Mouse (Mus musculus): ENCODE measurements around the gene Tspan2. TPM values are rescaled to one million over a fixed set of nuclear protein-coding genes. Genes with fewer than 3 reads are reported as not detected.

Gene Tspan2
- polyA plus RNA-seq, 2 experiments from 2014 or later: 0.70 to 1.3 TPM

DNA sequence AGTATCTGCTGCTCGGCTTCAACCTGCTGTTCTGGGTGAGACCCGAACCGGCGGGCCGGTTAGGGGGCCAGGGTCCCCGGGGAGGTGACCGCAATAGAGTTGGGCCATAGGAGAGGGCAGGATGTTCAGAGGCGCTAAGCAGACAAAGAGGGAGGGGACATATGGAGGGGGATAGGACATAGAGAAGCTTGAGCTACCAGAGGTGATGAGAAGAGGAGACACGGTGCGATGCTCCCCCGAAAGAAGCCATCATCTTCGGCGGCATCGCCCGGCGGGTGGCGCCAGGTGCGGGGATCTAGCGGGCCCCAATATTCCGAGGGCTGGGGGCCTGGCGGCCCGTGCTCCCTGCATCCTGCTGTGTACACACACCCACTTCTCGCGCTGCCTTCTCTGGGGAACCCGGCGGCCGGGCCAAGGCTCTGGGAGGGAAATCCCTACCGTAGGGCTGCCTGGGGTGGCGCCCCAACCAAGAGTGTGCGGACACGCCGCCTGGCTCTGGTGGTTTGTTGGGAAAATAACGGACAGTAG is 766 bp downstream of the Tspan2 start:
- peak; percentile 62 for ATAC-seq

DNA sequence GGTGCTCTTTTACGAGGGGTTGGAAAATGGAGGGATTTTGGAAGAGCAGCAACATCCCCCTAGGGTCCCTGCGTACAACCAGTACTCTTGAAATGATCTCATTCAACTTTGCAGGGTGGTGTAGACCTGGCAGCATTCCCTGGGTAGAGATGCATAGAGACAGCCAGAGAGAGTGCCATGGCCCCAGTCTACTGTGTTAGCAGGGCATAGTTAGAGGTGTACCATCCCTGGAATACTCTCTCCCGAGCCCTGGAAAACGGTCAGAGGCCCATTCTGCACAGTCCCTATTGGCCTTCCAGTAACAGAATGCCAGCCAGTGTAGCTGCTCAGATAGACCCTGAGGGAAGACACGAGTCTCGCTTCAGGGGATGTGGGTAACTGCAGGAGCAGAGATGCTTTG is 1.3 kb downstream of the Tspan2 start:
- ATAC-seq: no peak

DNA sequence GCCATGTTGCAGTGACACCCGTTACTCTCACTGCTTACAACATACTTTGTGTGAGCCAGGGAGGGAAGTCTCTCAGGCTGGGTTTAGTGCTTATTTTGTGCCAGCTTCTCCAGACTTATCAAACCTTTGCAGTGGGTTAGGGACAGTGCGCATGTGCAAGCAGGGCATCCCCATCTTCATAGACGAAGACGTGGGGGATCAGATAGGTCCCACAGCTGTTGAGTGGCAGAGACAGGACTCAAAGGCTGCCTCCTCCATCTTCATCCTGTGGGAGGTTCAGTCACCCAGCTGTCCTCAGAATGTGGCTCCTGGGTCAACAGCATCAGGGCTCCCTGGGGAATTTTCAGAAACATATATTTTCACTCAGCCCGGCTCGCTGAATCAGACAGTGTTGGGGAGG is 2.1 kb downstream of the Tspan2 start:
- ATAC-seq: no peak

GRCm38 (mm10) chr3:102737106-102737505 is 2.8 kb downstream of the Tspan2 start:
- ATAC-seq: no peak

DNA sequence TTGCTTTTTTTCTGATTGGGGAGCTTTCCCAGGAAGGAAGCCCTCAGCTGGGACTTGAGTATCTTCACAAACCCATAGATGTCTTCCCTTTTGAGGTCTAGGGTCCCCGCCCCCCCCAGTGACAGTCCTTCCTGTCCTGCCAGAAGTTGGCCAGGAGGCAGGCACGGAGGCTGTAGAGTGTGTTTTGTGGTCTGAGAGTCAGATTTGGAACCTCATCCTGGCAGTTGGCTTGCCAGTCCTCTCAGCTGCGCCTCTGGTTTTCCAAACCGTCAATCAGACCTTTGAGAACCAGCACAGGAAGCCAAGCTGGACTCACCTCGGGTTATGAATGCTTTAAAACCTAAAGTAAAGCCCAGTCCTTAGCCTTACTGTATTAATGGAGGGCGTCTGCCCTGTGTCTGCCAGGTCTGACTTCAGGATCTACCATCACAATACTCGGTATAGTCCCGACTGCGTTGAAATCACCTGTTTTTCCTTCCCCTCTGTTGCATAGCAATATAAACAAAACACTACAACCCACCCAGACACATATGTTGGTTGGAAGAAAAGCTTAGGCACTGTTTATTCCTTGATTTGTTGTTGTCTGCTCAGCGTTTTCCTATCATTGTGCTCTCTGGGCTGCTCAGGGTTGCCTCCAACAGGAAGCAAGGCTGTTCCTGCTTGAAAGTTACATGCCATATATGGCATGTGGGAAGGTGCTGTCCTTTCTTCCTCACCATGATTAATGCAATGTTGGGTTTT is 4.0 kb downstream of the Tspan2 start:
- ATAC-seq: peak; percentile 35

- ATAC-seq: no peak
Measured at GRCm38 (mm10) chr3:102738926-102739325, 4.6 kb downstream of the Tspan2 start.

GRCm38 (mm10) chr3:102742725-102743124 is 8.4 kb downstream of the Tspan2 start:
- no peak for ATAC-seq

- no peak for ATAC-seq
Measured at GRCm38 (mm10) chr3:102743202-102743601, 8.9 kb downstream of the Tspan2 start.

GRCm38 (mm10) chr3:102743781-102744471 is 9.6 kb downstream of the Tspan2 start:
- no peak for ATAC-seq

DNA sequence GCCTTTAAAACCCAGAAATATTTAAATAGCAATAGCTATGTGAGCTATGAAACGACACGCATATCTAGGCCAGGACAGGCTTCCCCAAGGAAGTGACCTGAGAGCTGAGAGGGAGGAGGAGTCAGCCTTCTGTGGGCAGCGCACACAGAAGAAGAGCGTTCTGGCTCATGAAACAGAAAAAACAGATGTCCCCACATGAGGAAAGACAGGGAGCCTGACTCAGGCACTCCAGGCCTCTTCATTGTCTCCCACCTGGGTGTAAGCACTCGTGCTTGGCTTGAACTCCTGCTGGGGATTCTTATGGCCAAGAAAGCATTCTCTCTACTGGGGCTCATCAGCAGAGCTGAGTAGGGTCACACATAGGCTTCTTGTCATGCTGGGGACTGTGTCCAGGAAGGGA is 10.3 kb downstream of the Tspan2 start:
- no peak for ATAC-seq

DNA sequence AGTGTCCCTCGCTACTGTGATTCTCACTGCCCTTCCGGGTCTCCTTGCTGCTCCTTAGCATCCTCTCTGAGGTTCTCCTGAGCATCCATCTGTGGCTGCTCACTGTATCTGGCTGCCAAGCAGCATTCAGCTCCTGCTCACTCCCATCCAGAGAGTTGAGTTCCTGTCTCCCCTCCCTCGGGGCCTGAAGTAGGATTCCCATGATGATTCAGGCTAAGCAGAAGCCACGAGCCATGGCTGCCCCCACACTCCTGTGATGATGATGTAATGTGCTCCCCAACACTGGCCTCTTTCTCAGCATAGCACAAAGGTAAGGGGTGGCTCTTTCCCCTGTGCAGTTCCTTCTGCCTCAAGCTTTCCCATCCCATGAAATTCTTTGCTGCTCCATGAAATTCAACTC is 11.8 kb downstream of the Tspan2 start:
- ATAC-seq: no peak

DNA sequence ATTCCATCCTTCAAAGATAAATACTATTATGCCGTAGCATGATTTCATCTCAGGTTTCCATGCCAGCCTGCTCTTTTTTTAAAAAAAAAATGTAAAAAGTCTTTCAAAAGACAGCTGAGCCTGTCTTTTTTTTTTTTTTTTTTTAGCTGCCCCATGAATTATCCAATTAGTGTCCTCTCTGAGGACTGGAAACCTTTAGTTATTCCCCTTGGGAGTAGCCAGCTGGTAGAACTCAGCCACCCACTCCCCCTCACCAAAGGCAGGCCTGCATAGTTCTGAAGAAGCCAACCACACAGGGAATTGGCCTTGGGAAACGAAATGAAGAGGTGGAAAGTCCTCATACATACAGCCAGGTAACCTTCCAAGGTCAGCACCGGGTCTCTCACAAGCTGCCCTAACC is 13.7 kb downstream of the Tspan2 start:
- ATAC-seq: no peak

- ATAC-seq: no peak
Measured at GRCm38 (mm10) chr3:102748686-102749085, 14.4 kb downstream of the Tspan2 start.

- ATAC-seq: no peak
Measured at GRCm38 (mm10) chr3:102751136-102751535, 16.8 kb downstream of the Tspan2 start.

- no peak for ATAC-seq
Measured at GRCm38 (mm10) chr3:102751536-102751935, 17.2 kb downstream of the Tspan2 start.

- no peak for ATAC-seq
Measured at GRCm38 (mm10) chr3:102752053-102752452, 17.7 kb downstream of the Tspan2 start.

DNA sequence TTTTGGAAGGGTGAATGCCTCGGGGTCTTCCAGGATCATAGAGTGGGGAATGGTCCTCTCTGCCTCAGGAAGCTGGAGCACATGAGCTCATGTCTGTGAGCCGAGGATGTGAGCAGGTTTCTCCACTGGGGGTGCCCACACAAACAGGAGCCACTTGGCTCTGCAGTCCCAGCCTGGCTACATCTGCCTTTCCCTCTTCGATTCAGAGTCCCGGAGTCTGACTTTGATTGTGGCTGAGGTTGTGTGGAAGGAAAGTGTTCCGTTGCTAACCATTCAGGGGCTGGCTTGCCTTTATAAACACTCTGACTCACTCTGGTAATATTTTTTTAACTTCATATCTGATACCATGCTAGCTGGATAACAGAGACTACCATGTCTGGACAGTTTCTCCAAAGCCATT is 18.1 kb downstream of the Tspan2 start:
- ATAC-seq: no peak

DNA sequence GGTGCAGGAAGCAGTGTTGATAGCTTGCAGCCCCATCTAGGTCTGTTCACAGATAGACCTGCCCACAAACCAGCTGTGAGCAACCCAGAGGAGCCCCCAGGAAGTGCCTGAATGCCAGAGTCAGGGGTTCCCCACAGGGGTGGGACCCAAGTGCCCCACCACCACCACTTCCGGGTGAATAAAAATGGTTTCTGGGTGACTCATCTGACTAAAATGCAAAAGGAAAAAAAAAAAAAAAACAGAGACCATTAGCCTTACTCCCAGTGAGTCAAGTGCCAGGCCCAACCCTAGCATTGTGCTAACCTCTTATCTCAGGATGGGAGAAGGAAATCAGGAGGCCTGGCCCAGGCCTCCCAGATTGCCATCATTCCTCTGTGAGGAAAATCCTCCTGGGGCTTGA is 21.5 kb downstream of the Tspan2 start:
- ATAC-seq: peak; percentile 94

DNA sequence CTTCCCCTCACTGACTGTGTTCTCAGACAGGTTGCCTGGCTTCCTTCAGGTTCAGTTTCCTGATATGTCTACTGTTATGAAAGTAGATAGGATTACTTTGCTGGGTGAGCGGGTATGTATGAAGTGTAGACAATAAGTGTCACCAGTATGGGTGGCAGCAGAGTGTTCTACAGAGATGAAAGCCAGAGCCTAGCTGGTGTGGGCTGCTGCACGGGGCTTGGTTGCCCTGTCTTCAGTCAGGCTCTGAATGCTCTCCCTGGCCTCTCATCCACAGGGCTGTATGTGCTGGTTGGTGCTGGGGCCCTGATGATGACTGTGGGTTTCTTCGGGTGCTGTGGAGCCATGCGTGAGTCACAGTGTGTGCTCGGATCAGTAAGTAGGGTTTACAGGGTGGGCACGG is 22.7 kb downstream of the Tspan2 start:
- no peak for ATAC-seq

- no peak for ATAC-seq
Measured at GRCm38 (mm10) chr3:102760236-102760635, 25.9 kb downstream of the Tspan2 start.

DNA sequence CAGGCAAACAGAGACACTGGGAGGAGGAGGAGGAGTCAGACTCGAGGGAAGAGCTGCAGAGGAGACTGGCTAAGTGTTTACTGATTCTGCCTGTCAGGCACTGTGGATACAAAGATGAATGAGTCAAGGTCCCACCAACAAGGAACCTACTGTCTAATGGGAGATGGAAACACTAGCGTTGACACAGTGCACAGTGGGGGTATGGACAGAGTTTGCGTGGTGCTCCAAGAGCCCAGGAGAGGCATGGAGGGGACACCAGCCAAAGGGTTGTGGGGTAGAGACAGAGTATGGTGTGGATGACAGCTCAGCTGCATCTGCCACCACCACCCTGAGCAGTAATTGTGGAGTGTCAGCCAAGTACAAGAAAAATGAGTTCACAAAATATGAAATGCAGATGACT is 28.1 kb downstream of the Tspan2 start:
- ATAC-seq: no peak

DNA sequence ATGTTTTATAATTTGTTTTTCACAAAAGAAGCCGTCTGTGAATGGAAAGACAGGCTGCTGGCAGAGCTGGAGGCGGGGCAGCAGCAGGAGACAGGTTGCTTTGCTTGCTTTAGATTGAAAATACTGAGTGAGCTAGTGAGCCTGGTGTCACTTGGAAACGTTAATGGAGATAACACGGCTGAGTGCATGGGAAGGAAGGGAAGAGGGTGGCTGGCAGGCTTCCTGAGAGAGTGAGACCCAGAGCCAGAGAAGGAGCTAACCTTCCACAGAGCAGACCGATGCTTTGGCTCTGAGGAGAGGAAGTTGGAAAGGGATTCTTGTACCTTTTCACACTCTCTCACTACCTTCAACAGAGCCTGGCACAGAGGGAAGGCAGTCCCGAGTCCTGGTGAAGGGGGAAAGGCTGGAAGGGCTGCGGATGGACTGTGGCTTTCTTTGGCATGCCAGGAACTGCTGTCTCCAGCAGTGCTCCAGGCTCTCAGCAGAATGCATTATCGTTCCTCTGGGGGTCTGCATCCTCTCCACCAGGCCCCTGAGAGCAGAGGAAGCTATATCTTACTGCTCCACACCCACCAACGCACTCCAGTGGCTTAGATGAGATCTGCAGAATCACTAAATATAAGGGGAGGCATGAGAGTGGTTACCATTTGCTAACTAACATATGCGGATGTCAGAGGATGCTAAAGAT is 29.5 kb downstream of the Tspan2 start:
- ATAC-seq: no peak

DNA sequence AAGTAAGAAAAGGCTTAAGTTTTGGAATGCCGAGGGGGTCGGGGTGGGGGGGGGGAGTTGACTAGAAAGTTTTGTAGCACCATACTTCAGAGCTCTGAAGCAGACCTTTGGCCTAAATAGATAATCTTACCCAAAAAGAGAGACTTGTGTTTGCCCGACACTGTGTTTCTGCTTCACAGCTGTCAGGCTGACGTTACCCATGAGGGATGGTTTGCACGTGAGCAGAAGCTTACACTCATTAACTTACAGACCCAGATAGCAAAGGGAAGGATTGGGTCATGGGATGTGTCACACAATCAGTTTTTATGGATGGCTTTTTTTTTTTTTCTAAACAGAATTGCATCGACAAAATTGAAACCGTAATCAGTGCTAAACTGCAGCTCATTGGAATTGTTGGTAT is 30.5 kb downstream of the Tspan2 start:
- ATAC-seq: no peak

GRCm38 (mm10) chr3:102773018-102773417 is 38.7 kb downstream of the Tspan2 start:
- ATAC-seq: no peak

All from CD4-positive, CD25-positive, alpha-beta regulatory T cell, adult 4 months (primary cell).